Mouse (Mus musculus) heart, postnatal 0 days (tissue): ENCODE results near the gene Mark3. TPM values are rescaled to one million over a fixed set of nuclear protein-coding genes. Genes with fewer than 3 reads are reported as not detected.

Experiments
- ATAC-seq: fragments of 200-750 bp; cut with Nextera tagmentation; 2 replicates; pipeline ENCODE4 v1.8.0; 2017; ENCODE audit warnings: low read depth, moderate number of reproducible peaks, moderate library complexity; ENCODE audit not compliant: insufficient read depth
- DNase-seq: peaks from one replicate; pipeline ENCODE4 v3.0.0-alpha.2; 2016; ENCODE audit warnings: low spot score
- H3K27ac ChIP-seq: fragments of 300-500 bp; sonication (generic); 2 replicates; pipeline ENCODE4 v1.5.1; 2014; ENCODE audit warnings: low read depth, mild to moderate bottlenecking
- H3K27me3 ChIP-seq: fragments of 300-500 bp; sonication (generic); 2 replicates; pipeline ENCODE4 v1.6.1; 2014; ENCODE audit warnings: low read length, mixed read lengths; ENCODE audit not compliant: control insufficient read depth, insufficient read depth
- H3K36me3 ChIP-seq: fragments of 300-500 bp; sonication (generic); replicated peaks from 2 replicates; pipeline ENCODE4 v1.6.1; 2014; ENCODE audit warnings: low read length, mixed read lengths; ENCODE audit not compliant: control insufficient read depth, insufficient read depth
- H3K4me1 ChIP-seq: fragments of 300-500 bp; sonication (generic); 2 replicates; pipeline ENCODE4 v1.6.1; 2014; ENCODE audit warnings: antibody characterized with exemption; ENCODE audit not compliant: control insufficient read depth, insufficient read depth
- H3K4me2 ChIP-seq: fragments of 300-500 bp; sonication (generic); 2 replicates; pipeline ENCODE4 v1.6.1; 2014; ENCODE audit warnings: low read depth, mild to moderate bottlenecking, low read length, moderate library complexity
- H3K4me3 ChIP-seq: fragments of 300-500 bp; sonication (generic); 2 replicates; pipeline ENCODE4 v1.5.1; 2014; ENCODE audit warnings: low read depth, low read length
- H3K9ac ChIP-seq: fragments of 300-500 bp; sonication (generic); replicated peaks from 2 replicates; pipeline ENCODE4 v1.6.1; 2014; ENCODE audit warnings: low read depth, low read length, mixed read lengths
- H3K9me3 ChIP-seq: fragments of 300-500 bp; sonication (generic); replicated peaks from 2 replicates; pipeline ENCODE4 v1.6.1; 2016; ENCODE audit warnings: low read length; ENCODE audit not compliant: control insufficient read depth
- CTCF ChIP-seq: IDR thresholded peaks from 2 replicates; pipeline ENCODE4 v1.5.1; 2016; ENCODE audit warnings: antibody characterized with exemption, control low read depth, low read depth
- EP300 ChIP-seq: IDR thresholded peaks from 2 replicates; pipeline ENCODE4 v1.6.1; 2016; ENCODE audit warnings: antibody characterized with exemption, low read depth
- WGBS: fragments of 180-500 bp; shearing (Covaris S2); extraction: QIAGEN DNeasy Blood & Tissue Kit; methylation state at CpG from one replicate; pipeline ENCODE4 v1.1.7; 2014; 5-methylcytosine and 5-hydroxymethylcytosine counted together
- polyA plus RNA-seq: library from polyadenylated mRNA; unstranded; fragments of >200 nt; fragmentation: Nextera tagmentation; extraction: Ambion mirVana; gene quantifications from 2 replicates; pipeline ENCODE4 v1.2.1, GENCODE M21; 2015
- total RNA-seq: library from RNA; depleted of rRNA; stranded (reverse); fragments of >200 nt; gene quantifications from 2 replicates; pipeline ENCODE4 v1.2.3, GENCODE M21; 2014; ENCODE audit warnings: low replicate concordance

Gene Mark3
- total and polyA plus RNA-seq, 2 experiments from 2014 or later = 20.0 to 66.3 TPM

DNA sequence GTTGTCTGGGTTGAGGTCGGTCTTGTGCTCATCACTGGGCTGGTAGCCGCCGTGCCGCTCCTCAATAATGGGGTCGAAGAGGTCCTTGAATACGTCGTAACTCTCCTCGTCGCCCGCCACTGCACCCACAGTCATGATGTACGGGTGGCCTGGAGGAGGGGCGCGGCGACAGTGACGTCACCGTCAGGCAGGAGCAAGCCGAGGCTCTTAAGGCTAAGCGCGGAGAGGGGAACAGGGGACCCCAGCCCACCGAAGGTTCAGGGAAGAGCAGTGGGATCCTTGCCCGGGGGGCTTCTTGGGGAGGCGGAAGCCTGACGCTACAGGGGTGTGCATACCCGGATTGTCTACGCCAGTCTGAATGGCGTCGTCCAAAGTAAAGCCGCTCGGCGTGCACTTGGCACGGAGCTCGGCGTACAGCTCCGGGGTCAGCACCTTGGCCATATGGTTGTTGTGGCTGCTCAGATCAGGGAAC, 97.1 kb downstream of the Mark3 start:
- peak overlapping the region; percentile 40 for H3K27ac ChIP-seq
- peak overlapping the region; percentile 56 for H3K9ac ChIP-seq
- under 1% methylated on average over 34 of the region's 34 CpGs for WGBS
- TF ChIP-seq CTCF (no peak), EP300 (no peak)
- no peaks in the 10 kb centered on the region for H3K36me3 ChIP-seq
- peak; percentile 63 for DNase-seq
- no peaks in the 10 kb centered on the region for H3K9me3 ChIP-seq
- ATAC-seq = peak; percentile 13; the same call in 1 of the 2 replicates
- peaks cover 30% of the 10 kb centered on the region for H3K4me1 ChIP-seq
- peaks cover 6% of the 10 kb centered on the region; the same call in 1 of the 2 replicates for H3K27me3 ChIP-seq
- H3K4me2 ChIP-seq = peak overlapping the region; percentile 97
- peak overlapping the region; percentile 58 for H3K4me3 ChIP-seq

DNA sequence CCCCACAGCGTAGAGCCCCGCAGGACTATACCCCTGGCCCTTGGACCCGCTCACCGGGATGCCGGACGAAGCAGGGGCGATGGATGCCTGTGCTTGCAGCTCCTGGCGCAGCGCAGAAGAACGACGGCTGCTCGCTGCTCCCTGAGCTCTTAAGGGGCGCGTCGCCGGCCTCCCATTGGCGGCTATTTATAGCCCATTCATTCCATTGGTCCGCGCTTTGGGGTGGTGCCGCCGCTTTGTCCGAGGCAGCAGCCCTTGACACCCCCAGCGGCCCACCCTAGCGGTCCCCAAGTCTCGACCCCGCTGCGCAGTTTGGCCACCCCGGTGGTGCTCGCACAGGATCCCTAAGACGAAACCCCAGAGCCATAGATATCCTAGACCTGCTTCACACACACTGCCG, 97.9 kb downstream of the Mark3 start, which contains the start of gene Ckb:
Ckb (minus strand) TSS at position 163 of the 400 bp plus-strand sequence.
- TF ChIP-seq CTCF (no peak), EP300 (no peak)
- peaks cover 6% of the 10 kb centered on the region; the same call in 1 of the 2 replicates for H3K27me3 ChIP-seq
- H3K9me3 ChIP-seq = no peaks in the 10 kb centered on the region
- H3K4me1 ChIP-seq = peaks cover 33% of the 10 kb centered on the region
- peak within 1 kb of the TSS; percentile 56 for H3K9ac ChIP-seq
- H3K36me3 ChIP-seq = no peaks in the 10 kb centered on the region
- 0% methylated on average over 31 of the region's 31 CpGs for WGBS
- peak within 1 kb of the TSS; percentile 40 for H3K27ac ChIP-seq
- H3K4me2 ChIP-seq = peak within 1 kb of the TSS; percentile 97
- peak within 1 kb of the TSS; percentile 58 for H3K4me3 ChIP-seq
- DNase-seq (peak; percentile 79), ATAC-seq (peak; percentile 56)

DNA sequence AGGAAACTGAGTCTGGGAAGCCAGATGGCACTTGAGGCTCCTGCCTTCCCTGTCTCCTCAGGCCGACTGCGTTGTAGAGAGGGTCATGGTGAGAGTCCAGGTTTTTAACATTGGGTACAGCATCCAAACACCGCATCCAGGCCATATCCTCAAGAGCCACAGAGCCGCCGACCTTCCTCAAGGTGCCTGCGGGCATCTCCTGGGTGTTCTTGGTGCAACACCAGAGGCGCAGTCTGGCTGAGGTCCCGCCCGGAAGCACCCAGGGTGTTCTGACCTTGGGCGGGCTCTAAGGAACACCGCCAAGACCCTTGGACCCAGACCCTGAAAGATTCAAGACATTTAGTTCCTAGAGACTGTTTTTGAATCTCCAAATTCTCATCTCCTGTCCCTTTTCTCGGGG, 98.3 kb downstream of the Mark3 start:
- DNase-seq (no peak), ATAC-seq (no peak)
- peak overlapping the region; percentile 58 for H3K4me3 ChIP-seq
- H3K27me3 ChIP-seq = peaks cover 6% of the 10 kb centered on the region; the same call in 1 of the 2 replicates
- no peak overlapping the region for H3K27ac ChIP-seq
- H3K9ac ChIP-seq = no peak overlapping the region
- peak overlapping the region; percentile 97 for H3K4me2 ChIP-seq
- TF ChIP-seq EP300 = no peak
- no peak for TF ChIP-seq CTCF
- no peaks in the 10 kb centered on the region for H3K36me3 ChIP-seq
- no peaks in the 10 kb centered on the region for H3K9me3 ChIP-seq
- H3K4me1 ChIP-seq = peaks cover 37% of the 10 kb centered on the region
- 22% methylated on average over 12 of the region's 12 CpGs for WGBS

DNA sequence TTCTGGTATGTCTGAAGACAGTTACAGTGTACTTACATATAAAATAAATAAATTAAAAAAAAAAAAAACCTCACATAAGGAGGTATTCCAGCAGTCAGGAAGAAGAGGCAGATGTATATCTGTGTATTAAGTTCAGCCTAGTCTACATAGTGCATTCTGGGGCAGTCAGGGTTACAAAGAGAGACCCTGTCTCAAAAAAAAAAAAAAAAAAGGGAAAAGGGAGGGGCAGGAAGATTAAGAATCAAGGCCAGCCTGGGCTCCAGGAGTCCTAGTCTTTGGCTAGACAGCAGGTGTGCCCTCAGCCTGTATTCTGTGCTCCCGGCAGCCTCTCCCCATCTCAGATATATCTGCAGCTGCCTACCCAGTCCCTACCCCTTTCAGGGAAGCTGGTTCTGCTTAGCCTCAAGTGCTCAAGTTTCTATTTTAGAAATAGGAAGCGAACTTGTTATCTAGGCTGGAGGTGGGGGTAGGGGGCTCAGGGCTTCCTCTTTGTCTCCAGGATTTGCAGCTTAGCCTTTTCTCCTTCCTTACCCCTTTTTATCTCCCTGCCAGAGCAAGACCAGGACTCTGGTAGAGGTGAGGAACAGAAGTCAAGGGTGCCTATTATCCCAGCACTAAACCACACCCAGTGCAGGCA, 100.6 kb downstream of the Mark3 start:
- DNase-seq (no peak), ATAC-seq (no peak)
- no peak overlapping the region for H3K9ac ChIP-seq
- H3K27me3 ChIP-seq = peaks cover 6% of the 10 kb centered on the region; the same call in 1 of the 2 replicates
- no peak overlapping the region for H3K4me3 ChIP-seq
- H3K4me2 ChIP-seq = no peak overlapping the region
- H3K27ac ChIP-seq = no peak overlapping the region
- H3K4me1 ChIP-seq = peaks cover 49% of the 10 kb centered on the region
- TF ChIP-seq EP300 (no peak), CTCF (no peak)
- 20% methylated on average over 2 of the region's 2 CpGs for WGBS
- H3K9me3 ChIP-seq = no peaks in the 10 kb centered on the region
- H3K36me3 ChIP-seq = no peaks in the 10 kb centered on the region

DNA sequence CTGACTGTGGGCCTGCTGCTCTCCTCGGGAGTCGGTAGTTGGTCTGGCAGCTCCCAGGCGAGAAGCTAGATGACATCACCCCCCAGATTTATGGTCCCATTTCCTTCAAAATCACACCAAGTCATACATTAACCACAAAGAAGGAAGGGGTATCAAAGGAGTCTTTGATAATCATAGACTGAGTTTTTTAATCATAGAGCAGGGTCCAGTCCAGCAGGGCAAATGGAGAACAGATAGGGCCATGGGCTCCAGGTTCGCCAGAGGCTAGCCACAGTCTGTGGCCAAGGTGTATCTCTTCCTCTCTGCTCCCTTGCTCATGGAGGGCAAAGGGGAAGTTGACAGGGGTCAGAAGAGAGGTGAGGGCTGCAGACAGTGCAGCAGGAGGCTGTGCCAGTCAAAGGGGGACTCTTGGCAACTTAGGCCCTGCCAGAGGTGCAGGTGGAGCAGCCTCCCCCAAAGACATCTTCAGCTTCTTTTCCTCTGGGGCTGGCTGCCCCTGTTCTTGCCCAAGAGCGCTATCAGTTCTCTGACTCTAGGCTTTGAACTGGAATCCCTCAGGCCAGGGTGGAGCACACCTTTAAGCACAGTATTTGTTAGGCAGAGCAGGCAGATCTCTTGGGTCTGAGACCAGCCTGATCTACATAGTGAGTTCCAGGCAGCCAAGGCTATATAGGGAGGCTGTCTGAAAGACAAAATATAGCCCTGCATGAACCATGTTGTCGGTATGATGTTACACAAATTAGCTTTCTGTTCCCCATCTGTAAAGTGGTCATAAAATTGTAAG, 101.7 kb downstream of the Mark3 start:
- no peak for ATAC-seq
- H3K9me3 ChIP-seq = no peaks in the 10 kb centered on the region
- H3K27me3 ChIP-seq = peaks cover 6% of the 10 kb centered on the region; the same call in 1 of the 2 replicates
- no peak overlapping the region for H3K27ac ChIP-seq
- no peaks in the 10 kb centered on the region for H3K36me3 ChIP-seq
- no peak overlapping the region for H3K9ac ChIP-seq
- no peak overlapping the region for H3K4me2 ChIP-seq
- DNase-seq = no peak
- peaks cover 41% of the 10 kb centered on the region for H3K4me1 ChIP-seq
- no peak overlapping the region for H3K4me3 ChIP-seq
- WGBS = 78% methylated on average over 6 of the region's 6 CpGs
- no peak for TF ChIP-seq CTCF
- no peak for TF ChIP-seq EP300
